11 mouse cellular contexts compared by ENCODE assay signal in the genomic region with DNA sequence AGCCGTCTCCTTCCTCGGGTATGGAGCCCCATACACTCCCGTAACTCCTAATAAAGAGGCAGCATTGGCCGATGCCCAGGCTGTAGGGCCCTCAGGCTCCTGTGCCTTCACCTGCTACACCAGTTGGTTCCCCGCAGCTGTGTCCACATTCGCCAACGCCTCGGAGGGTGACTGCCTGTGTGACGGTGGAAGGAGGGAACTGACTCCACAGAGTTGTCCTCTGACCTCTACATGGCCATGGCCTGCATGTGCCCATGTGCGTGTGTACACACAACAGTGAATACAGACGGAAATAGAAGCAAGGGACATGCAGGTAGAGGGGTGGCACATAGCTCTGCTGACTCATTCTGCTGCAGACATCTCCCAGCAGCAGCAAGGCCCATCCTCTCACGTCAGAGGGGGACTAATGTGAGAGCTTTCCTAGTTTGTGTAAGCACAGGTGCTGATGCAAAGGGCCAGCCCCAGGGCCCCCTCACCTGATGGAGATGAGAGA. TPM values are rescaled to one million over a fixed set of nuclear protein-coding genes. Genes with fewer than 3 reads are reported as not detected.
DNase-seq lines count a peak whose midpoint lies in the region; ATAC-seq and TF ChIP-seq lines count a peak whose summit lies in the region.
"Had no signal": no experiment of that assay in that cellular context is flagged by ENCODE, and none has a peak within 500 bp of the region (broad histone marks: within the 10 kb centered on the region; RNA-seq: fewer than 3 reads in every experiment).

No protein-coding gene starts in this region.

- H3K27ac ChIP-seq in hindbrain, embryonic 10.5 days: 0 out of 2 replicates have a peak overlapping the region, but pooled peaks have one; percentile 37
- no peak overlapping the region for H3K27ac ChIP-seq in hindbrain, embryonic 13.5 days
- H3K27ac ChIP-seq in midbrain, embryonic 11.5 days (ENCODE audit: low read depth, low read length): no peak overlapping the region
- no peak overlapping the region for H3K27ac ChIP-seq in midbrain, embryonic 16.5 days (ENCODE audit: low read length)
- peak overlapping the region; percentile 8; the same call in 1 of the 2 replicates for H3K27ac ChIP-seq in hindbrain, postnatal 0 days
- H3K27ac ChIP-seq in stomach, postnatal 0 days (replicated peaks): 0 out of 2 replicates have a peak overlapping the region, but pooled peaks have one; percentile 24
- H3K27ac ChIP-seq: macrophage had no signal

- H3K9me3 ChIP-seq in hindbrain, embryonic 10.5 days: no peaks in the 10 kb centered on the region
- H3K9me3 ChIP-seq in hindbrain, embryonic 13.5 days: no peaks in the 10 kb centered on the region
- H3K9me3 ChIP-seq in midbrain, embryonic 11.5 days (ENCODE audit: control insufficient read depth, low read length): no peaks in the 10 kb centered on the region
- H3K9me3 ChIP-seq in midbrain, embryonic 16.5 days (replicated peaks; ENCODE audit: control insufficient read depth, low read length, poor library complexity, severe bottlenecking): no peaks in the 10 kb centered on the region
- no peaks in the 10 kb centered on the region for H3K9me3 ChIP-seq in hindbrain, postnatal 0 days (ENCODE audit: low read length)
- no peaks in the 10 kb centered on the region for H3K9me3 ChIP-seq in stomach, postnatal 0 days (ENCODE audit: control insufficient read depth, low read length)
- H3K9me3 ChIP-seq: embryonic facial prominence, embryonic 13.5 days had no signal

- ATAC-seq in hindbrain, embryonic 13.5 days (ENCODE audit: low FRiP score): no peak
- peak; percentile 18; the same call in 1 of the 2 replicates for ATAC-seq in midbrain, embryonic 11.5 days (ENCODE audit: low FRiP score)
- no peak for ATAC-seq in midbrain, embryonic 16.5 days
- peak; percentile 13; the same call in 1 of the 2 replicates for ATAC-seq in hindbrain, postnatal 0 days
- peak; percentile 51; the same call in 1 of the 2 replicates for ATAC-seq in stomach, postnatal 0 days (ENCODE audit: low FRiP score, low TSS enrichment)
- no peak for ATAC-seq in megakaryocyte, adult 5-6 weeks (ENCODE audit: poor library complexity, severe bottlenecking)

- no peak overlapping the region for H3K4me3 ChIP-seq in hindbrain, embryonic 10.5 days
- no peak overlapping the region for H3K4me3 ChIP-seq in hindbrain, embryonic 13.5 days
- no peak overlapping the region for H3K4me3 ChIP-seq in midbrain, embryonic 11.5 days (ENCODE audit: low read depth, low read length)
- no peak overlapping the region for H3K4me3 ChIP-seq in midbrain, embryonic 16.5 days (ENCODE audit: low read depth, low read length)
- no peak overlapping the region for H3K4me3 ChIP-seq in hindbrain, postnatal 0 days (ENCODE audit: low read length)
- H3K4me3 ChIP-seq in stomach, postnatal 0 days (ENCODE audit: low read depth, low read length): no peak overlapping the region
- H3K4me3 ChIP-seq: embryonic facial prominence, embryonic 13.5 days had no signal

- no peak for DNase-seq in hindbrain, embryonic 10.5 days (ENCODE audit: low spot score)
- DNase-seq in midbrain, embryonic 11.5 days (ENCODE audit: low spot score, missing footprints): no peak
- DNase-seq in hindbrain, postnatal 0 days (ENCODE audit: low spot score): no peak
- DNase-seq in stomach, postnatal 0 days (ENCODE audit: low spot score): peak; percentile 39
- no peak for DNase-seq in T-cell, adult 2 months (ENCODE audit: low spot score)

- H3K36me3 ChIP-seq in hindbrain, embryonic 10.5 days: peaks cover 54% of the 10 kb centered on the region
- H3K36me3 ChIP-seq in hindbrain, embryonic 13.5 days: peaks cover 53% of the 10 kb centered on the region
- H3K36me3 ChIP-seq in midbrain, embryonic 11.5 days (ENCODE audit: control insufficient read depth, insufficient read depth, low read length): peaks cover 14% of the 10 kb centered on the region
- peaks cover 14% of the 10 kb centered on the region for H3K36me3 ChIP-seq in midbrain, embryonic 16.5 days (ENCODE audit: control insufficient read depth, insufficient read depth, low read length)
- H3K36me3 ChIP-seq in hindbrain, postnatal 0 days (ENCODE audit: insufficient read depth, low read length): peaks cover 21% of the 10 kb centered on the region
- peaks cover 10% of the 10 kb centered on the region for H3K36me3 ChIP-seq in stomach, postnatal 0 days (ENCODE audit: control insufficient read depth, insufficient read depth, low read length)

- TF ChIP-seq EP300 in stomach, postnatal 0 days (optimal IDR thresholded peaks at IDR 0.05): no peak

- WGBS in hindbrain, embryonic 10.5 days: 84% methylated on average over 12 of the region's 12 CpGs
- 86% methylated on average over 12 of the region's 12 CpGs for WGBS in hindbrain, embryonic 13.5 days
- WGBS in midbrain, embryonic 11.5 days: 81% methylated on average over 12 of the region's 12 CpGs
- 87% methylated on average over 12 of the region's 12 CpGs for WGBS in midbrain, embryonic 16.5 days
- 76% methylated on average over 12 of the region's 12 CpGs for WGBS in hindbrain, postnatal 0 days
- 71% methylated on average over 12 of the region's 12 CpGs for WGBS in stomach, postnatal 0 days

- H3K27me3 ChIP-seq in hindbrain, embryonic 10.5 days (ENCODE audit: insufficient read depth, poor library complexity, severe bottlenecking): no peaks in the 10 kb centered on the region
- H3K27me3 ChIP-seq in hindbrain, embryonic 13.5 days: no peaks in the 10 kb centered on the region
- no peaks in the 10 kb centered on the region for H3K27me3 ChIP-seq in midbrain, embryonic 11.5 days (ENCODE audit: control insufficient read depth, insufficient read depth, low read length)
- H3K27me3 ChIP-seq in midbrain, embryonic 16.5 days (ENCODE audit: control insufficient read depth, insufficient read depth, low read depth, low read length): no peaks in the 10 kb centered on the region
- no peaks in the 10 kb centered on the region for H3K27me3 ChIP-seq in hindbrain, postnatal 0 days (ENCODE audit: insufficient read depth, low read length)
- H3K27me3 ChIP-seq in stomach, postnatal 0 days (ENCODE audit: control insufficient read depth, insufficient read depth, low read length): no peaks in the 10 kb centered on the region
- H3K27me3 ChIP-seq: embryonic facial prominence, embryonic 13.5 days had no signal

- no peaks in the 10 kb centered on the region for H3K4me1 ChIP-seq in hindbrain, embryonic 10.5 days (replicated peaks)
- no peaks in the 10 kb centered on the region; the same call in 1 of the 2 replicates for H3K4me1 ChIP-seq in hindbrain, embryonic 13.5 days (replicated peaks)
- H3K4me1 ChIP-seq in midbrain, embryonic 11.5 days (ENCODE audit: control insufficient read depth, insufficient read depth, low read length): no peaks in the 10 kb centered on the region
- H3K4me1 ChIP-seq in midbrain, embryonic 16.5 days (ENCODE audit: control insufficient read depth, insufficient read depth, low read length): no peaks in the 10 kb centered on the region
- no peaks in the 10 kb centered on the region for H3K4me1 ChIP-seq in hindbrain, postnatal 0 days (ENCODE audit: insufficient read depth, low read length)
- H3K4me1 ChIP-seq in stomach, postnatal 0 days (replicated peaks; ENCODE audit: control insufficient read depth, insufficient read depth): no peaks in the 10 kb centered on the region

- no peak overlapping the region for H3K9ac ChIP-seq in hindbrain, embryonic 13.5 days
- no peak overlapping the region for H3K9ac ChIP-seq in midbrain, embryonic 11.5 days (ENCODE audit: low read length)
- H3K9ac ChIP-seq in midbrain, embryonic 16.5 days (ENCODE audit: low read depth, low read length): no peak overlapping the region
- 0 out of 2 replicates have a peak overlapping the region, but pooled peaks have one; percentile 4 for H3K9ac ChIP-seq in hindbrain, postnatal 0 days (replicated peaks; ENCODE audit: low read length)
- H3K9ac ChIP-seq in stomach, postnatal 0 days (ENCODE audit: low read length): no peak overlapping the region

- H3K4me2 ChIP-seq in hindbrain, embryonic 13.5 days: no peak overlapping the region
- H3K4me2 ChIP-seq in midbrain, embryonic 11.5 days: no peak overlapping the region
- no peak overlapping the region for H3K4me2 ChIP-seq in midbrain, embryonic 16.5 days (ENCODE audit: low read length)
- no peak overlapping the region for H3K4me2 ChIP-seq in hindbrain, postnatal 0 days (ENCODE audit: low read depth, low read length)
- H3K4me2 ChIP-seq in stomach, postnatal 0 days (replicated peaks; ENCODE audit: low read depth): no peak overlapping the region
- H3K4me2 ChIP-seq: embryonic facial prominence, embryonic 13.5 days; heart, embryonic 11.5 days had no signal

- TF ChIP-seq CTCF in hindbrain, postnatal 0 days (IDR thresholded peaks at IDR 0.05; ENCODE audit: low read depth): no peak
- no peak for TF ChIP-seq CTCF in stomach, postnatal 0 days (IDR thresholded peaks at IDR 0.05; ENCODE audit: low read depth)

RNA-seq across cellular contexts. Expression of gene Dcdc2b, which starts 4.9 kb away (rescaled TPM):
- polyA plus RNA-seq in hindbrain, embryonic 10.5 days (2016; fragmentation: Nextera tagmentation; extraction: Ambion mirVana): 0.90 and 1.3 TPM in 2 replicates
- polyA plus RNA-seq in hindbrain, embryonic 13.5 days (2015; fragmentation: Nextera tagmentation; extraction: Ambion mirVana): 4.0 and 4.3 TPM in 2 replicates
- 1.7 and 3.0 TPM in 2 replicates for polyA plus RNA-seq in midbrain, embryonic 11.5 days (2014; fragmentation: Nextera tagmentation; extraction: Ambion mirVana)
- polyA plus RNA-seq in midbrain, embryonic 16.5 days (2015; fragmentation: Nextera tagmentation; extraction: Ambion mirVana): 3.5 and 4.1 TPM in 2 replicates
- total RNA-seq in hindbrain, postnatal 0 days (2014; rRNA removed): not detected in 2 replicates
- polyA plus RNA-seq in hindbrain, postnatal 0 days (2015; fragmentation: Nextera tagmentation; extraction: Ambion mirVana): 4.1 TPM in 2 replicates
- 0.65 and 0.75 TPM in 2 replicates for polyA plus RNA-seq in stomach, postnatal 0 days (2015; fragmentation: Nextera tagmentation; extraction: Ambion mirVana)
- 1.0 and 3.5 TPM in 2 replicates for total RNA-seq in megakaryocyte, adult 5-6 weeks (2015)
- total RNA-seq in megakaryocyte, adult 5-6 weeks (2017): not detected in 2 replicates

RNA-seq across cellular contexts. Expression of gene Tmem234, which starts 8.7 kb away (rescaled TPM):
- 226 and 229 TPM in 2 replicates for polyA plus RNA-seq in hindbrain, embryonic 10.5 days (2016; fragmentation: Nextera tagmentation; extraction: Ambion mirVana)
- 195 and 196 TPM in 2 replicates for polyA plus RNA-seq in hindbrain, embryonic 13.5 days (2015; fragmentation: Nextera tagmentation; extraction: Ambion mirVana)
- polyA plus RNA-seq in midbrain, embryonic 11.5 days (2014; fragmentation: Nextera tagmentation; extraction: Ambion mirVana): 178 and 188 TPM in 2 replicates
- 177 and 180 TPM in 2 replicates for polyA plus RNA-seq in midbrain, embryonic 16.5 days (2015; fragmentation: Nextera tagmentation; extraction: Ambion mirVana)
- total RNA-seq in hindbrain, postnatal 0 days (2014; rRNA removed): 150 and 182 TPM in 2 replicates
- 216 and 221 TPM in 2 replicates for polyA plus RNA-seq in hindbrain, postnatal 0 days (2015; fragmentation: Nextera tagmentation; extraction: Ambion mirVana)
- 168 and 169 TPM in 2 replicates for polyA plus RNA-seq in stomach, postnatal 0 days (2015; fragmentation: Nextera tagmentation; extraction: Ambion mirVana)
- 104 and 120 TPM in 2 replicates for total RNA-seq in megakaryocyte, adult 5-6 weeks (2015)
- 126 and 128 TPM in 2 replicates for total RNA-seq in megakaryocyte, adult 5-6 weeks (2017)

RNA-seq across cellular contexts. Expression of gene Eif3i, which starts 8.7 kb away (rescaled TPM):
- polyA plus RNA-seq in hindbrain, embryonic 10.5 days (2016; fragmentation: Nextera tagmentation; extraction: Ambion mirVana): 268 and 293 TPM in 2 replicates
- polyA plus RNA-seq in hindbrain, embryonic 13.5 days (2015; fragmentation: Nextera tagmentation; extraction: Ambion mirVana): 208 and 212 TPM in 2 replicates
- 251 and 259 TPM in 2 replicates for polyA plus RNA-seq in midbrain, embryonic 11.5 days (2014; fragmentation: Nextera tagmentation; extraction: Ambion mirVana)
- 187 and 198 TPM in 2 replicates for polyA plus RNA-seq in midbrain, embryonic 16.5 days (2015; fragmentation: Nextera tagmentation; extraction: Ambion mirVana)
- total RNA-seq in hindbrain, postnatal 0 days (2014; rRNA removed): 364 and 401 TPM in 2 replicates
- polyA plus RNA-seq in hindbrain, postnatal 0 days (2015; fragmentation: Nextera tagmentation; extraction: Ambion mirVana): 231 and 233 TPM in 2 replicates
- polyA plus RNA-seq in stomach, postnatal 0 days (2015; fragmentation: Nextera tagmentation; extraction: Ambion mirVana): 222 and 230 TPM in 2 replicates
- total RNA-seq in megakaryocyte, adult 5-6 weeks (2015): 186 and 204 TPM in 2 replicates
- 140 and 156 TPM in 2 replicates for total RNA-seq in megakaryocyte, adult 5-6 weeks (2017)

RNA-seq across cellular contexts. Expression of gene Iqcc, which starts 9.7 kb away (rescaled TPM):
- 27.7 and 29.1 TPM in 2 replicates for polyA plus RNA-seq in hindbrain, embryonic 10.5 days (2016; fragmentation: Nextera tagmentation; extraction: Ambion mirVana)
- 30.0 and 37.8 TPM in 2 replicates for polyA plus RNA-seq in hindbrain, embryonic 13.5 days (2015; fragmentation: Nextera tagmentation; extraction: Ambion mirVana)
- 21.3 and 23.9 TPM in 2 replicates for polyA plus RNA-seq in midbrain, embryonic 11.5 days (2014; fragmentation: Nextera tagmentation; extraction: Ambion mirVana)
- polyA plus RNA-seq in midbrain, embryonic 16.5 days (2015; fragmentation: Nextera tagmentation; extraction: Ambion mirVana): 28.0 and 33.1 TPM in 2 replicates
- total RNA-seq in hindbrain, postnatal 0 days (2014; rRNA removed): 11.2 and 12.0 TPM in 2 replicates
- polyA plus RNA-seq in hindbrain, postnatal 0 days (2015; fragmentation: Nextera tagmentation; extraction: Ambion mirVana): 21.0 and 21.1 TPM in 2 replicates
- polyA plus RNA-seq in stomach, postnatal 0 days (2015; fragmentation: Nextera tagmentation; extraction: Ambion mirVana): 15.8 and 16.1 TPM in 2 replicates
- total RNA-seq in megakaryocyte, adult 5-6 weeks (2015): 14.3 and 16.6 TPM in 2 replicates
- total RNA-seq in megakaryocyte, adult 5-6 weeks (2017): 6.4 and 7.4 TPM in 2 replicates

RNA-seq across cellular contexts. Expression of gene Ccdc28b, which starts 14.6 kb away (rescaled TPM):
- 53.2 and 75.0 TPM in 2 replicates for polyA plus RNA-seq in hindbrain, embryonic 10.5 days (2016; fragmentation: Nextera tagmentation; extraction: Ambion mirVana)
- 130 and 135 TPM in 2 replicates for polyA plus RNA-seq in hindbrain, embryonic 13.5 days (2015; fragmentation: Nextera tagmentation; extraction: Ambion mirVana)
- 70.0 and 73.9 TPM in 2 replicates for polyA plus RNA-seq in midbrain, embryonic 11.5 days (2014; fragmentation: Nextera tagmentation; extraction: Ambion mirVana)
- polyA plus RNA-seq in midbrain, embryonic 16.5 days (2015; fragmentation: Nextera tagmentation; extraction: Ambion mirVana): 172 and 183 TPM in 2 replicates
- 55.0 and 77.7 TPM in 2 replicates for total RNA-seq in hindbrain, postnatal 0 days (2014; rRNA removed)
- polyA plus RNA-seq in hindbrain, postnatal 0 days (2015; fragmentation: Nextera tagmentation; extraction: Ambion mirVana): 150 and 157 TPM in 2 replicates
- polyA plus RNA-seq in stomach, postnatal 0 days (2015; fragmentation: Nextera tagmentation; extraction: Ambion mirVana): 34.2 and 40.2 TPM in 2 replicates
- 49.7 and 68.6 TPM in 2 replicates for total RNA-seq in megakaryocyte, adult 5-6 weeks (2015)
- 77.2 and 89.0 TPM in 2 replicates for total RNA-seq in megakaryocyte, adult 5-6 weeks (2017)

Comparison
In these comparisons a context has a peak if more than half of its experiments do, and no peak if none do; other contexts are left out.
1. H3K27ac ChIP-seq: peak in hindbrain, embryonic 10.5 days (single experiment), hindbrain, postnatal 0 days (single experiment) and stomach, postnatal 0 days (single experiment); none in hindbrain, embryonic 13.5 days (single experiment), midbrain, embryonic 11.5 days (single experiment) and midbrain, embryonic 16.5 days (single experiment).
2. ATAC-seq: peak in midbrain, embryonic 11.5 days (single experiment), hindbrain, postnatal 0 days (single experiment) and stomach, postnatal 0 days (single experiment); none in hindbrain, embryonic 13.5 days (single experiment), midbrain, embryonic 16.5 days (single experiment) and megakaryocyte, adult 5-6 weeks (single experiment).